9 mouse cellular contexts compared by ENCODE assay signal in the genomic region with DNA sequence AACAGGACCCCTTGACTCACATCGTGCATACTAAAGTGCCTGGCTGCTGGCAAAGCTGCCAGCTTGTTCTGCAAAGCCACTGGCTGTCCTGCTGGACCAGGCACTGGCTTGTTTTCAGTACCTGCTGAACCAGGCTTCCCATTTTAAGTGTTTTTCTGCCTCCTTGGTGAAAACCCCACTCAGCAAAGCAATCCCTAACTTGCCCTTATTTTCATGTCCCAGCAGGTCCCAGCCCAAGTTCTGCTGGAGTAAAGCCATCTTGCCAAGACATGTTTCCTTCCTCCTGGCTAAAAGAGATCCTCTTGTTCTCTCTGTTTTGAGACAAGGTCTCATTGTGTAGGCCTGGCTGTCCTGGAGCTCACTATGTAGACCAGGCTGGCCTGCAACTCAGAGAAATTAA. TPM values are rescaled to one million over a fixed set of nuclear protein-coding genes. Genes with fewer than 3 reads are reported as not detected.
DNase-seq lines count a peak whose midpoint lies in the region; ATAC-seq and TF ChIP-seq lines count a peak whose summit lies in the region.
"Had no signal": no experiment of that assay in that cellular context is flagged by ENCODE, and none has a peak within 500 bp of the region (broad histone marks: within the 10 kb centered on the region; RNA-seq: fewer than 3 reads in every experiment).

No protein-coding gene starts in this region.

- no peak for TF ChIP-seq CTCF in stomach, postnatal 0 days (IDR thresholded peaks at IDR 0.05; ENCODE audit: low read depth)

- no peaks in the 10 kb centered on the region for H3K9me3 ChIP-seq in heart, embryonic 11.5 days (replicated peaks; ENCODE audit: control insufficient read depth, low read length)
- H3K9me3 ChIP-seq in heart, embryonic 12.5 days (replicated peaks): no peaks in the 10 kb centered on the region
- H3K9me3 ChIP-seq in midbrain, embryonic 10.5 days (replicated peaks): no peaks in the 10 kb centered on the region
- no peaks in the 10 kb centered on the region for H3K9me3 ChIP-seq in midbrain, embryonic 15.5 days
- no peaks in the 10 kb centered on the region for H3K9me3 ChIP-seq in limb, embryonic 10.5 days (replicated peaks)
- no peaks in the 10 kb centered on the region for H3K9me3 ChIP-seq in stomach, postnatal 0 days (ENCODE audit: control insufficient read depth, low read length)

- peaks cover 12% of the 10 kb centered on the region for H3K4me1 ChIP-seq in heart, embryonic 11.5 days (ENCODE audit: control insufficient read depth, insufficient read depth, low read length)
- peaks cover 24% of the 10 kb centered on the region for H3K4me1 ChIP-seq in heart, embryonic 12.5 days (replicated peaks)
- peaks cover 29% of the 10 kb centered on the region for H3K4me1 ChIP-seq in midbrain, embryonic 10.5 days
- peaks cover 25% of the 10 kb centered on the region for H3K4me1 ChIP-seq in midbrain, embryonic 15.5 days
- H3K4me1 ChIP-seq in limb, embryonic 10.5 days: peaks cover 25% of the 10 kb centered on the region
- H3K4me1 ChIP-seq in stomach, postnatal 0 days (replicated peaks; ENCODE audit: control insufficient read depth, insufficient read depth): no peaks in the 10 kb centered on the region

- H3K36me3 ChIP-seq in heart, embryonic 11.5 days (ENCODE audit: control insufficient read depth, insufficient read depth, low read length): peaks cover 38% of the 10 kb centered on the region
- peaks cover 52% of the 10 kb centered on the region for H3K36me3 ChIP-seq in heart, embryonic 12.5 days
- H3K36me3 ChIP-seq in midbrain, embryonic 10.5 days: peaks cover 52% of the 10 kb centered on the region
- peaks cover 31% of the 10 kb centered on the region for H3K36me3 ChIP-seq in midbrain, embryonic 15.5 days (replicated peaks)
- peaks cover 57% of the 10 kb centered on the region for H3K36me3 ChIP-seq in limb, embryonic 10.5 days
- H3K36me3 ChIP-seq in stomach, postnatal 0 days (ENCODE audit: control insufficient read depth, insufficient read depth, low read length): peaks cover 25% of the 10 kb centered on the region

- no peak for ATAC-seq in heart, embryonic 11.5 days (replicated peaks; ENCODE audit: insufficient number of reproducible peaks, low FRiP score, low TSS enrichment)
- ATAC-seq in heart, embryonic 12.5 days (ENCODE audit: insufficient number of reproducible peaks, low FRiP score): no peak
- no peak for ATAC-seq in midbrain, embryonic 15.5 days (replicated peaks)
- ATAC-seq in stomach, postnatal 0 days (ENCODE audit: low FRiP score, low TSS enrichment): no peak

- peak overlapping the region; percentile 84 for H3K4me2 ChIP-seq in heart, embryonic 11.5 days
- H3K4me2 ChIP-seq in heart, embryonic 12.5 days: no peak overlapping the region
- H3K4me2 ChIP-seq in midbrain, embryonic 15.5 days: no peak overlapping the region; the same call in 1 of the 2 replicates
- H3K4me2 ChIP-seq in stomach, postnatal 0 days (replicated peaks; ENCODE audit: low read depth): no peak overlapping the region

- H3K9ac ChIP-seq in heart, embryonic 11.5 days (ENCODE audit: low read depth, low read length): no peak overlapping the region
- no peak overlapping the region for H3K9ac ChIP-seq in heart, embryonic 12.5 days
- H3K9ac ChIP-seq in midbrain, embryonic 15.5 days: no peak overlapping the region
- no peak overlapping the region for H3K9ac ChIP-seq in stomach, postnatal 0 days (ENCODE audit: low read length)

- no peak for DNase-seq in midbrain, embryonic 10.5 days (ENCODE audit: low spot score)
- DNase-seq in limb, embryonic 10.5 days (ENCODE audit: low spot score): no peak
- no peak for DNase-seq in stomach, postnatal 0 days (ENCODE audit: low spot score)
- no peak for DNase-seq in embryo, embryonic 10 days (ENCODE audit: low spot score)
- DNase-seq in kidney, adult 8-10 months: no peak
- DNase-seq: adrenal gland, postnatal 25 days had no signal

- H3K27ac ChIP-seq in heart, embryonic 11.5 days (ENCODE audit: low read depth, low read length): no peak overlapping the region
- H3K27ac ChIP-seq in heart, embryonic 12.5 days (ENCODE audit: poor library complexity, severe bottlenecking): no peak overlapping the region
- no peak overlapping the region for H3K27ac ChIP-seq in midbrain, embryonic 10.5 days (replicated peaks)
- H3K27ac ChIP-seq in midbrain, embryonic 15.5 days: no peak overlapping the region
- no peak overlapping the region for H3K27ac ChIP-seq in limb, embryonic 10.5 days
- H3K27ac ChIP-seq in stomach, postnatal 0 days (replicated peaks): peak overlapping the region; percentile 96

- no peak for TF ChIP-seq EP300 in stomach, postnatal 0 days (optimal IDR thresholded peaks at IDR 0.05)

- 100% methylated on average over 1 of the region's 1 CpGs for WGBS in heart, embryonic 11.5 days (ENCODE audit: insufficient replicate concordance)
- WGBS in heart, embryonic 12.5 days: 79% methylated on average over 1 of the region's 1 CpGs
- WGBS in midbrain, embryonic 10.5 days: 94% methylated on average over 1 of the region's 1 CpGs
- WGBS in midbrain, embryonic 15.5 days: 91% methylated on average over 1 of the region's 1 CpGs
- 94% methylated on average over 1 of the region's 1 CpGs for WGBS in limb, embryonic 10.5 days
- 87% methylated on average over 1 of the region's 1 CpGs for WGBS in stomach, postnatal 0 days

- no peaks in the 10 kb centered on the region for H3K27me3 ChIP-seq in heart, embryonic 11.5 days (ENCODE audit: control insufficient read depth, insufficient read depth, low read length)
- no peaks in the 10 kb centered on the region for H3K27me3 ChIP-seq in heart, embryonic 12.5 days (replicated peaks)
- 0 out of 2 replicates have a peak, but pooled peaks cover 6% of the 10 kb centered on the region for H3K27me3 ChIP-seq in midbrain, embryonic 10.5 days (ENCODE audit: low read depth, poor library complexity, severe bottlenecking)
- H3K27me3 ChIP-seq in midbrain, embryonic 15.5 days (replicated peaks): no peaks in the 10 kb centered on the region
- no peaks in the 10 kb centered on the region for H3K27me3 ChIP-seq in limb, embryonic 10.5 days (ENCODE audit: low read depth, poor library complexity, severe bottlenecking)
- H3K27me3 ChIP-seq in stomach, postnatal 0 days (ENCODE audit: control insufficient read depth, insufficient read depth, low read length): no peaks in the 10 kb centered on the region

- no peak overlapping the region for H3K4me3 ChIP-seq in heart, embryonic 11.5 days (ENCODE audit: low read depth, low read length)
- H3K4me3 ChIP-seq in heart, embryonic 12.5 days: no peak overlapping the region; the same call in 1 of the 2 replicates
- H3K4me3 ChIP-seq in midbrain, embryonic 10.5 days: peak overlapping the region; percentile 77; the same call in 1 of the 2 replicates
- H3K4me3 ChIP-seq in midbrain, embryonic 15.5 days: no peak overlapping the region
- H3K4me3 ChIP-seq in limb, embryonic 10.5 days: peak overlapping the region; percentile 77
- H3K4me3 ChIP-seq in stomach, postnatal 0 days (ENCODE audit: low read depth, low read length): no peak overlapping the region

RNA-seq across cellular contexts. Expression of gene Nop53, which starts 1.6 kb away (rescaled TPM):
- 130 and 137 TPM in 2 replicates for polyA plus RNA-seq in heart, embryonic 11.5 days (2014; fragmentation: Nextera tagmentation; extraction: Ambion mirVana)
- 122 and 126 TPM in 2 replicates for polyA plus RNA-seq in heart, embryonic 12.5 days (2016; fragmentation: Nextera tagmentation; extraction: Ambion mirVana)
- polyA plus RNA-seq in midbrain, embryonic 10.5 days (2016; fragmentation: Nextera tagmentation; extraction: Ambion mirVana): 181 and 183 TPM in 2 replicates
- polyA plus RNA-seq in midbrain, embryonic 15.5 days (2015; fragmentation: Nextera tagmentation; extraction: Ambion mirVana): 114 and 126 TPM in 2 replicates
- 173 and 203 TPM in 2 replicates for polyA plus RNA-seq in limb, embryonic 10.5 days (2016; fragmentation: Nextera tagmentation; extraction: Ambion mirVana)
- polyA plus RNA-seq in stomach, postnatal 0 days (2015; fragmentation: Nextera tagmentation; extraction: Ambion mirVana): 139 and 147 TPM in 2 replicates

RNA-seq across cellular contexts. Expression of gene Selenow, which starts 22.1 kb away (rescaled TPM):
- 726 and 772 TPM in 2 replicates for polyA plus RNA-seq in heart, embryonic 11.5 days (2014; fragmentation: Nextera tagmentation; extraction: Ambion mirVana)
- 759 and 790 TPM in 2 replicates for polyA plus RNA-seq in heart, embryonic 12.5 days (2016; fragmentation: Nextera tagmentation; extraction: Ambion mirVana)
- polyA plus RNA-seq in midbrain, embryonic 10.5 days (2016; fragmentation: Nextera tagmentation; extraction: Ambion mirVana): 864 and 990 TPM in 2 replicates
- polyA plus RNA-seq in midbrain, embryonic 15.5 days (2015; fragmentation: Nextera tagmentation; extraction: Ambion mirVana): 1,365 and 1,414 TPM in 2 replicates
- 654 and 733 TPM in 2 replicates for polyA plus RNA-seq in limb, embryonic 10.5 days (2016; fragmentation: Nextera tagmentation; extraction: Ambion mirVana)
- 560 and 572 TPM in 2 replicates for polyA plus RNA-seq in stomach, postnatal 0 days (2015; fragmentation: Nextera tagmentation; extraction: Ambion mirVana)

RNA-seq across cellular contexts. Expression of gene Ehd2, which starts 23.1 kb away (rescaled TPM):
- polyA plus RNA-seq in heart, embryonic 11.5 days (2014; fragmentation: Nextera tagmentation; extraction: Ambion mirVana): 16.3 and 23.4 TPM in 2 replicates
- 35.2 and 37.9 TPM in 2 replicates for polyA plus RNA-seq in heart, embryonic 12.5 days (2016; fragmentation: Nextera tagmentation; extraction: Ambion mirVana)
- 12.5 and 13.6 TPM in 2 replicates for polyA plus RNA-seq in midbrain, embryonic 10.5 days (2016; fragmentation: Nextera tagmentation; extraction: Ambion mirVana)
- polyA plus RNA-seq in midbrain, embryonic 15.5 days (2015; fragmentation: Nextera tagmentation; extraction: Ambion mirVana): 4.6 and 5.8 TPM in 2 replicates
- 10.1 and 10.4 TPM in 2 replicates for polyA plus RNA-seq in limb, embryonic 10.5 days (2016; fragmentation: Nextera tagmentation; extraction: Ambion mirVana)
- polyA plus RNA-seq in stomach, postnatal 0 days (2015; fragmentation: Nextera tagmentation; extraction: Ambion mirVana): 30.7 and 37.7 TPM in 2 replicates

Comparison
In these comparisons a context has a peak if more than half of its experiments do, and no peak if none do; other contexts are left out.
1. H3K4me3 ChIP-seq: peak in midbrain, embryonic 10.5 days (single experiment) and limb, embryonic 10.5 days (single experiment); none in heart, embryonic 11.5 days (single experiment), heart, embryonic 12.5 days (single experiment), midbrain, embryonic 15.5 days (single experiment) and stomach, postnatal 0 days (single experiment).